Mouse (Mus musculus): Measurements from ENCODE around the gene Dock4.

The Dock4 gene

GRCm38 (mm10) chr12:40746081-40746480 lies 300.3 kb downstream of the Dock4 start:
- no peak for DNase-seq (ENCODE audit: low read depth, low spot score)

- no peak for DNase-seq (ENCODE audit: low read depth, low spot score)
These were observed 313.5 kb downstream of the Dock4 start for GRCm38 (mm10) chr12:40759281-40759680.

DNA sequence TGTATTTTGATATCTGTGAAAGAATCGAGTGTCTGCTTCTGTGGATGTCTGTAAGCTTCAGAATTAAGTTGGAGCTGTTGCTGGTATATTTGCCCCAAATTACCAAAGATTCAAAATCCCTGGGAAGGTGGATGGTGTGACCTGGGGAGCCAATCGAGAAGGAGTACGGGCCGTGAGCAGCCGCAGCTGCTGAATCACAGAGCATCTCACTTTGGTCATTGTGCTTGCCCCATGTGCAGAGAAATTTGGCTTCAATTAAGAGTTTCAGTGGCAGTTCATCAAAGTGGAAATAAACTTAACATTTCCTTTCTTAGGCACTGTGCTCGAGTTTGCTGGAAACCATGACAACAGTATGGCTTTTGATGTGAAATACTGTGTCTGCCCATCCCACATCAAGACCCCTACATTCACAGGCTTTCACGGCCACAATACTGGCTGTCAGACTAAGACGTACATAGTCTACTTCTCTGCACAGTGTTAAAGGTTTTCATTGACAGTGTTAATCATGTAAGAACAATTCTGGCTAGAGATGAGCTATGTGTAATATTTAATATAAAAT lies 321.6 kb downstream of the Dock4 start:
- DNase-seq (ENCODE audit: low read depth, low spot score) = no peak

DNA sequence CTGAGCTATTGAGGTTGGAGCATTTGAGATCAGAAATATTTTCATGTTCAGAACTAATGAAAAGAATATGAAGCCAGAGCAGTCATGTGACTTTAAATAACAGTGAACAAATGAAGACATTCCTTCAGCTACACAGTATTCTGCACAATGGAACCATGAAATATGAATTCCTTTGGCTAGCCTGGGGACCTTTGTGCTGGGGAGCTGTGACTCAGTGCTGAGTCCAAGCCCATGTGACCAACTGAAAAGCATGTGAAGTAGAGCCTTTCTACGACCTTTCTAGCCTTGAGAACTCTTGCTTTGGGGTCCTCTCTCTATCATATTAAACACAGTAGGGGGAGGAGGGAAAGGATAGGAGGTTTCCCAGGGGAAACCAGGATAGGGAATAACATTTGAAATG lies 327.3 kb downstream of the Dock4 start:
- no peak for DNase-seq (ENCODE audit: low read depth, low spot score)

- DNase-seq (ENCODE audit: low read depth, low spot score) = no peak
These were observed 335.8 kb downstream of the Dock4 start for GRCm38 (mm10) chr12:40781554-40781953.

DNA sequence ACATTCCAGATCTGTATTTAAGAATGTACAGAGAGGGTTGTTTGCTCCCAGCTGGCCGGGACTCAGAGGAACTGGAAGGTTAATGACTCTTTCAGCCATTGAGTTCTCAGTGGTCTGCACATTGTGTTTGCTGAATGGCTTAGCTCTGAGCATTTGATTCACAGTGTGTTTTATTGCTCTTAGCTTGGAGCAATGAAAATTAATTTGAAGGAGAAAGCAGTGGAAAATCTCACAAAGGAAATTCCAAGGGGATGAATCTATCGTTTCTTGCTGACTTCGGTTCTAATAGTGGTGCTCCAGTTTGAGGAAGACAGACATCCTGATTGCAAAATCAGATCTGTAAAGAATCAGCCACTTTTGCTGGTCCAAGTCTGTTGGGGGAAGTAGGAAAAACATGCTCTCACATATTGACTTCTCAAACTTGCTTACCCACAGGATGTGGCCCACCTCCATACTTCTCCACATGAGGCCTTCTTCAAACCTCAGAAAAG lies 342.9 kb downstream of the Dock4 start:
- DNase-seq (ENCODE audit: low read depth, low spot score) = no peak

GRCm38 (mm10) chr12:40789379-40790361 lies 343.9 kb downstream of the Dock4 start:
- DNase-seq (ENCODE audit: low read depth, low spot score) = no peak

GRCm38 (mm10) chr12:40791221-40791620 lies 345.5 kb downstream of the Dock4 start:
- no peak for DNase-seq (ENCODE audit: low read depth, low spot score)

DNA sequence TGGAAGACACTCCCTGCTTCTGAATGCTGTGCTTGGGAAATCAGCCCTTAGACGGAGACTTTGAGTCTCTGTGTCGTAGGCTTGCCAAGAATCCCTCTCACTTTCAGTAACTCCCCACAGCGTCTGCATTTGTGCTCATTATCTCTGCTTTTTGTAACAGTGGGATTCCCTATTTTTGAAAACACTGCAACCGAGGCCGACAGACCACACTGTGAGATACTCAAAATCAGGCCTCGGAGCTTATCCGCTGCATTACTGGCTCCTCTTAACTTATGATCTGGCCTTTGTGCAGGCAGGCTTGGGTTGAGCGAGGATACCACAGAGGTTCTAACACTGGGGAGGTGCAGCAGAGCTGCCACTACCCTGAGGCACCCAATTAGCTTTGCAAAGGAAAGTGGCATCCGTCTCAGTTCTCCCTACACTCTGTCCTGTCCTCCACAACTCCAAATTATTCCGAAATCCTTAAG lies 346.5 kb downstream of the Dock4 start:
- no peak for DNase-seq (ENCODE audit: low read depth, low spot score)

DNA sequence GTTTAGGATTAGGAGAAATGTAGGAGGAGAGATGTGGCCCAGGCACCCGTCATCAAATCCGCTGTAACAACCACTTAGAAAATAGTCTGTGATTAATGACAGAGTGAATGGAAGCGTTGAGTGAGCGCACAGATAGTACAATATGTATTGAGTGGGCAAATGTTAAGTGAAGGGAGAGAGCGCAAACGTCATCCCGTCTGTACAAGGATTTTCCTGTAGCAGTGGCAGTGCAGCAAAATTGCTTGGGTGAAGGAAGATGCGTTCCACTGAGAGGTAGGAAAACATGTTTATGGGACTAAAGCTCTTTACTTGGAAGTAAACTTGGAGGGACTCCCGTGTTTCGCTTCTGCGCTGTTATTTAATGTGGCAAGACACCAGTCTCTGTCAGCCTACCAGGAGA lies 348.3 kb downstream of the Dock4 start:
- no peak for DNase-seq (ENCODE audit: low read depth, low spot score)

DNA sequence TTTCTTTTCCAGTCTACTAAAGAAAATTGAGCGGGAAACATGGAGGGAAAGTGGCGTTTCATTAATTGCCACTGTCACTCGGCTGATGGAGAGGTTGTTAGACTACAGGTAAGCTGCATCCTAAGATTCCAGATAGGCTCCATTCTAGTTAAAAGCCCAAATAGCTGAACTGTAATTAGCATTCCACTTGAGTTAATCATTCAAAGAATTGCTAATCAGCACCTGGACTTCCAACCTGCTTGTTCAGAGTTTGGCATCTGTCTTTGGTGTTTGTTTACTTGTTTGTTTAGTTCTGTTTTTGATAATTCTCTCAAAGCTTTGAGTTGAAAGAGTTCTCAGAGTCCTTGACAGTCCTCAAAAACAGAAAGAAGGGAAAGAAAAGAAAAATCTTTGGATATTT lies 349.0 kb downstream of the Dock4 start:
- DNase-seq (ENCODE audit: low read depth, low spot score) = no peak

- DNase-seq (ENCODE audit: low read depth, low spot score) = no peak
These were observed 350.0 kb downstream of the Dock4 start for GRCm38 (mm10) chr12:40795768-40796167.

DNA sequence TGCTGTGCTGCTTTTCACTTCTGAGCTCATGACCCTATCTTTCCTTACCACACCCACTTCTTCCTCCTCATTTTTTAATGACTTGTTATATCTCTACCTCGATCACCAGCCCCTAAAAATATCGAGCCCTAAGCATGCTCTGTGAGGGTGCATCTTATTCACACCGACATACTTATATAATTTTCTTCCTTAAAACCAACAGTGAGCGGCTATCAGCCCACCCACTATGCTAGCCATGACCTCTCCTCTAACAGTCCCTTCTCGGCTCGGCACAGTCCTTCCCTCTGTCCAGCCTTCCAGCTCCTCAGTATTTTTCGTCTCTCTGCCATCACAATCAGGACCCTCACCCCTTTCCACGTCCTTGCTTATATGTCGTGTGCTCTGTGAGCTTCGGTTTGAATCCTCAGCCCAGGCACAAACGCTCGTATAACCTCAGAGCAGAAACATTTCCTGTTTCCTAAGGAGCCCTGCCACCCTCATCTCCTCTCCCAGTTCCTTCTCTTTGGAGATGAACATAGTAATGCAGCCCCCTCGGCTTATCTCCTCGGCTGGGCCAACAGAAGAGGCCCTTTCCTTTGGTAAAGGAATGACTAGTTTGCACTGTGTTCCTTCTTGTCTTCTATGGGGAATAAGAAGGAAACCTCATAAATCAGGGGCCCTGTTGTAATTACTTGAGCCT lies 351.2 kb downstream of the Dock4 start:
- DNase-seq (ENCODE audit: low read depth, low spot score) = no peak

- no peak for DNase-seq (ENCODE audit: low read depth, low spot score)
These were observed 352.0 kb downstream of the Dock4 start for GRCm38 (mm10) chr12:40797561-40798343.

DNA sequence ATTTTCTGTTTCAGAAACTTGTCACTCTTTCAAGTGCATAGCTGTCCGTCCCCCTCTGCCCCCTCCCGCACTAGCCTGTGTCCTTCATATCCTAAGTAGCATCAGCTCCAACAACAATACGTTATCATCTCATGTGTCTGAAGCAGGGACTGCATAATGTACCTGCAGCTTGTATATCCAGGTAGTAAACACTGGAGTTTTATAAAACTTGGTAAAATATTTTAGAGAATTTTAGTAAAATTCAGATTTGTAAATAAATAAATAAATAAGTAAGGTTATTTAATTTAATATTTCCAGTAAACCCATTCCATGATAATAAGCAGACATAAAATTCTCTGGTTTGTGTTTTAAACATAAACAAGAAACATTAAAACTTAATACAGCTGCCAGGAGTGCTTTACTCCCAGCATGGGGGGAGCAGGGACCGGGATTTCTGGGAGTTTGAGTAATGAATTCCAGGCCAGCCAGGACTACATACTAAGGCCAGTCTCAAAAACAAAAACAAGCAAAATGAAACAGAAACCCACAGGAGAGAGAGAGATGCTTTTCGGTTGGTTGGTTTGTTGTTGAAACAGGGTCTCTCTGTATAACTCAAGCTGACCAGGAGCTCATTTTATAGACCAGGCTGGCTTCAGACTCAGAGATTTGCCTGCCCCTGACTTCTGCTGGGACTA lies 352.7 kb downstream of the Dock4 start:
- no peak for DNase-seq (ENCODE audit: low read depth, low spot score)

DNA sequence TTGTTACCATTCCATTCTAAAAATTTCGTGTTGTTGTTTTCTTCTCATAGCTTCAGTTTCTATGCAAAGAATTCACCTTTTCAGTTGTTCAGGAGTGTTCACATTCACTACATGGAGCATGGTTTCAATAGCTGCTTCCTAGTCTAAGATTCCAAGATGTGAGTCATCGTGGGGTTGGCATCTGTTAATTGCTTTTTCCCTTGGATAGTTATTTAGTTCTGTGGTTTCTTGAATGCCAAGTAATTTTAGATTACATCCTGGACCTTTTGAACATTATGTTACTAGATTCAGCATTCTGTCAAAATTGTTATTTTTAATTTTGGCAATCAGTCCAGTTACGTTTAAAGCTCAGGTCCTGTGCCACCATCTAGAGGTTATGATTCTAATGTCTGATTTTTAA lies 355.7 kb downstream of the Dock4 start:
- DNase-seq (ENCODE audit: low read depth, low spot score) = no peak

- DNase-seq (ENCODE audit: low read depth, low spot score) = no peak
These were observed 359.5 kb downstream of the Dock4 start for GRCm38 (mm10) chr12:40805257-40805656.

- no peak for DNase-seq (ENCODE audit: low read depth, low spot score)
These were observed 362.2 kb downstream of the Dock4 start for GRCm38 (mm10) chr12:40807916-40808315.

DNA sequence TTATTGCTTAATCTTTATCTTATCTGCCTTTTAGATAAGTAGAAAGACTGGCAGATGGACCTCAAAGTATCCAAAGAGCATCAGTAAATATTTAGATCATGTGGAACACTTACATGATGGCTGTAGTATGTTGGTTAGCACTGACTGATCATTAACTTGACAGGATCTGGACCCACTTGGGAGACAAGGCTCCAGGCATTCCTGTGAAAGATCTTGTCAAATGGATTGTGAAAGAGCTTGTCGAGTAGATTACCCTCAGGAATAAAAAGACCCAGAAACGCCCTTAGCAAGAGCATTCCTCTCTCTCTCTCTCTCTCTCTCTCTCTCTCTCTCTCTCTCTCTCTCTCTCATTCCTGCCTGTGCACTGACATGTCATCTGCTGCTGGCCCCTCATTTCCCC lies 367.7 kb downstream of the Dock4 start:
- DNase-seq (ENCODE audit: low read depth, low spot score) = no peak

- DNase-seq (ENCODE audit: low read depth, low spot score) = no peak
These were observed 369.1 kb downstream of the Dock4 start for GRCm38 (mm10) chr12:40814659-40815363.

All from retina, adult 2 months (tissue).